Mouse (Mus musculus): ENCODE data around the gene Ap3m1.

Ap3m1 gene

GRCm38 (mm10) chr14:21065490-21066162 is 13.3 kb upstream of the Ap3m1 start:
- DNase-seq: no peak

DNA sequence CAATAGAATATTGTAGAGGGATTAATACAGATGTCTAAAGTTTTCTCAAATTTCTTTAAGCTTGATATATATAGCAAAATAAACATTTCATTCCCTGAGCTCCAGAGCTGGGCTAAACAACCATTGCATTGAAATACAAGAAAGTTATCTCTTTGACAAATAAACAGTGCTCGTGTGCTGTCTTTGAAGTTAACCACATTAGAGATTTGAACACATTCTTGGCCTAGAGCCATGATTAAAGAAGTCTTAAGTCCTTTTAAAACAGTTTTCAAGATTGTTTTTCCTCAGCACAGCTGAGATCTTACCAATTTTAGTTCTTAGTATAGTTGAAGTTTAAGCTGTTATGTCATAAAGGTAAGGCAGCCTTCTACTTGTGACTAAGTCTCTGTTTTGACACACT is 12.0 kb upstream of the Ap3m1 start:
- no peak for DNase-seq

GRCm38 (mm10) chr14:21062766-21063513 is 10.6 kb upstream of the Ap3m1 start:
- DNase-seq: no peak

- no peak for DNase-seq
These were observed 6.7 kb upstream of the Ap3m1 start for GRCm38 (mm10) chr14:21058972-21059371.

GRCm38 (mm10) chr14:21053586-21053985 is 1.3 kb upstream of the Ap3m1 start:
- peak; percentile 21 for DNase-seq

DNA sequence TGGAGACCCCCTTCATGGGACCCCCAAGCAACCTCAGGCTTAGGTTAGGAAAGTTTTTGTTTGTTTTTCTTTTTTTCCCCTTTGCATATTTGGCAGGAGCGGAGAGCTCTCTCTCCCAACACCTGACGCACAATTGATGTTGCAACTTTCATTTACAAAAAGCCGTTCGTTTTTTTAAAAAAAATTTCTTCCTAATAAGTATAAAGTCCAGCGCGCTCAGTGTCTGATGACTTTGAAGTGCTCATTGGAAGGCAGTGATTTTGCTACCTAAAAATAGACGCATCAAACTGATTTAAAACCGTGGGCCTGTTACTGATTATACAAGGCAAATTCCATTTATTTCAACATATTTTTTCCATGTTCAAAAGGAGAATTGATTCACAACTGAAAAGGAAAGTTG is 843 bp upstream of the Ap3m1 start:
- DNase-seq: no peak

DNA sequence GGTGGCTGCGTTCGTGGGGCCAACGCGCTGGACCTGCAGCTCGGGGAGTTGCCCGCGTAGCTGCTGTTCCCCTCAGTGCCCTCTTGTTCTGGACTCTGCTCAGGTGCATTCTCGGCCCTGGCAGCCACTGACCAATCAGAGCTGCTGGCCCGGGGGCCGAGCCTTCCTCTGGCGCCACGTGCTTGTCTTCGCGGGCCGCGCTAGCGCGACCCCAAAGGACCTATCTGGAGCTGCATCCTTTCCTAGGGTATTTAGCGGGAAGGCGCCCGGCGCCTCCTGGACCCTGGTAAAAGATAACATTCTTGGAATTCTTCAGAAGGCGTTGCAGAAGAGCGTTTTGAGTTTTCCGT is 448 bp upstream of the Ap3m1 start:
- peak; percentile 91 for DNase-seq

DNA sequence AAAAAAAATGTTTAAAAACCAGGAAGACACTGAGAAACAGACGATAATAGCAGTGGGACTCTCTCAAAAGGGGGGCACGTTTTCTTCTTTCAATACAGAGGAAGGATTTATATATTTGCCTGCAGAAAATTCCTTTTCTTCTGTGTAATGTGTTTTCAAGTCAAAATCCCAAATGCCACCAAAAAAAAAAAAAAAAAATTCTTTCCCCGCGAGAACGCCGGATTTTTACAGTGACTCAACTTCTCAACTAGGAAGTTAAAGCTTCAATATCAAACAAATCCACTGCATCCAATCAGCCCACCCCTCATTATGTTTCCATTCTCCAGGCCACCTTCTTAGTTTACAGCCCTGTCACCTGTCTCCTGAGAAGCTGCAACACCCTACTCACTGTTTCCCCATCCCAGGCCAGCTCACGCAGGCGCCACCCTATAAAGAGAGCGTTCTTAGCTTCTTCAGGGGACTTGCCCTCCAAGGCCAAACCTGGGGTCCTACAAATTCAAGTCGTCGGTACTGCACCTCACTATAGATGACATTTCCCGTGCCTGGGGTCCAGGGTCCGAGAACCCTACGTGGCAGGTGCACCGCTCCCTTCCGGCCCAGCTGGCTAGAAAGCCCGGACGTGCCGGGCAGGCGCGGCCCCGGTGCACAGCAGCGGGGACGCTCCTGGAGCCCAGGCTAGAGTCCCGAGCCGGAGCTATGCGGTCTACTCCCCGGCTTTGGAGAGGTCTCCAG is 762 bp downstream of the Ap3m1 start:
- no peak for DNase-seq

- no peak for DNase-seq
These were observed 1.6 kb downstream of the Ap3m1 start for GRCm38 (mm10) chr14:21050734-21051133.

GRCm38 (mm10) chr14:21048879-21049278 is 3.4 kb downstream of the Ap3m1 start:
- peak; percentile 43 for DNase-seq

DNA sequence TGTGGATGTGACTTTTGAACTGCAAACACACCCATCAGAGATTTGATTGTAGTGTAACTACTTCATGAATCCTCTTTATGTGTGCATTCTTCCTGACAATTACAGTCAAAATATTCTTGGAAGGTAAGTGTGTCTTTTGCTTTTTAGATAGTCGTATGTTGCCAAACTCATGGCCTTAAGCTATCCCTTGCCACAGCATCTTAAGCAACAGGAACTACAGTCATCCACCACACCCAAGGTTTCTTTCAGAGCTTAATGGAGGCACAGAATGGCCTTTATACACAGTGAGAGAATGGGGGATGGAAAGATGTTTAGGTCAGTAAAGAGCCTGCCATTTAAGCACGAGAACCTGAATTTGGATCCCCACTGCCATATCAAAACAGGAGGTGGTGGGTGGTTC is 4.5 kb downstream of the Ap3m1 start:
- DNase-seq: no peak

- no peak for DNase-seq
These were observed 12.7 kb downstream of the Ap3m1 start for GRCm38 (mm10) chr14:21039623-21040022.

DNA sequence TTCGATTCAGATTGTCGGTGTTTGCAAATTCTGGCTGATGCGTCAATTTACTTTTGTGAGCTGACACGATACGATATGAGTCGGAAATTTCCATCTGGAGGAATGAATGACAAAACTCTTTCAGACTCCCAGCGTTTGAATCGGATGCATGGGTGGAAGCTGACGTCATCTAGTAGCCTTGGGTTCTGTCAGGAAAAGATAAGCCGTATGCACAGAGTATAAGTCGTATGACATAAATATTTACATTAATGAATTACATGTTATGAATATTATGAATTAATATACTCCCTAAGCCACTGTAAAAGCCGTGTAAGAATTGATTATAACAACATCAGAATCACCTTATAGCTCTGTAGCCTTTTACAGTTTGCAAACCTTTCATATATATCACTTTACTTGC is 13.2 kb downstream of the Ap3m1 start:
- DNase-seq: no peak

DNA sequence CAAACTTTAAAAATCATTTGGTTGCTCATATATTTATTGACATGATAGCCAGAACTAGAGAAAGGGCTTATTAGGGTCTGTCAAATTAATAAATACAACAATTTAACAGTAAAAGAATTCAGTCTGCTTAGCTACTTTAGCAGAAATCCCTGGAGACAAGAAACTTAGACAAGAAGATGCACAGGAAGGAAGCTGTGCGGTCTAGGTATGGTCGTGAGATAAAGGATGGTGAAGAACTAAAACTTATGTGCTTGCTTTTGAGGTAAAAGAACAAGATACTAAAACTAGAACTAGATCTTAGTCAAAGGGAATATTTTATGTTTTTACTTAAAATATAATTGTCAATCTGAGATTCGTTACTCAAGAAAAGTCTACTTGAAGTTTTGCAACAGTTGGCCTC is 17.5 kb downstream of the Ap3m1 start:
- no peak for DNase-seq

- DNase-seq: no peak
These were observed 18.0 kb downstream of the Ap3m1 start for GRCm38 (mm10) chr14:21034271-21034670.

DNA sequence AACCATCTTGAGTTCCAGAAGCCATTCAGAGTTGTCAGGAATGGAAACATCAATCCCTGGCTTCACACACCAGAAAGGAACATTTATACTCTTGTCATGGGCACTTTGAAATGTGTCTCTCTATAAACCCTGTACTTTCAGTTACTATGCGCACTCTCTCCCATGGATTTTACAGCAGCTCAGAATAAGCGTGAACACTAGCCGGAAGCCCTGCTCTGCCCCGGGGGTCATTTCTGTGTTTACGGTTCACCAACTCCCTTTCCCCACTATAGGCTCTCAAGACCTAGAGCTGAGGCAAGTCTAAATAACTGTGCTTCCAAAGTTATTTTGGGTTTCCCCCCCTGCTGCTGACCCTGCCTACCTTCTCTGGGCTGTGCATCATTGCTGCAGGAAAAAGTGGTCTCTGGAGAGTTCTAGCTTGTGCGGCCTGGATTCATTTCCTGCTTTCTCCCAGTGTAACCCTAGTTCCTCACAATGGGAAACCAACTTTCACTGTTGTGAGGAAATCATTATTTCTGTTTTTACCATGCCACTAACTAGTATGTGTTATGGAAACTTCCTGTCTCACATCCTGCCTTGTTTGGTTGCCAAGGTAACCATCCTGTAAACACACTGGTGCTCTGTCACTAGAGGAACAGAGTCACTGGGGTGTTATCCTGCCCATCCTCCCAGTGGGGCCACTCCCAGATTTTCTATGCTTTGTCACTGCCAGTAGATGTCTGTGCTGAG is 20.4 kb downstream of the Ap3m1 start:
- DNase-seq: peak; percentile 63

DNA sequence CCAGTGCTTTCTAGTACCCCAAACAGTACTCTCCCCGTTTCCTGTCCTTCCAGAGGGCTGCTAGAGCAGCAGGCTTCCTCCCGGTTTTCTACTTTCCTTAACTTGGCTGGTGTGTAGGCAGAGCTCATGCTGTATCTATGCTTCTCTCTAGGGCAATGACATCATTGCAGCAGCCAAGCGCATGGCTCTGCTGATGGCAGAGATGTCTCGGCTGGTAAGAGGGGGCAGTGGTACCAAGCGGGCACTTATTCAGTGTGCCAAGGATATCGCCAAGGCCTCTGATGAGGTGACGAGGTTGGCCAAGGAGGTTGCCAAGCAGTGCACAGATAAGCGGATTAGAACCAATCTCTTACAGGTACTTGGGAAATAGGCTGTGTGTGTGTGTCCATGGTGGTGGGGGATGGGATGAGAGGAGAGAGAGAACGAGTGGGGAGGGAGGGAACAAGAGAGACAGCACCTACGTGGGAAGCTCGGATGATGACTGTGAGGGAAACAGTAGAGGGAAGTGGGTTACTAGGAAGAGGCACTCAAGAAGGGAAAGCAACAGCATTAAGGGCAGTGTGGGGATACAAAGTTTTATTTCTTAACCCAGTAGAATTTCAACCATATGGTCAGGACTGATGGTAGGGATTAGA is 23.2 kb downstream of the Ap3m1 start:
- DNase-seq: no peak

GRCm38 (mm10) chr14:21027542-21027941 is 24.8 kb downstream of the Ap3m1 start:
- no peak for DNase-seq

DNA sequence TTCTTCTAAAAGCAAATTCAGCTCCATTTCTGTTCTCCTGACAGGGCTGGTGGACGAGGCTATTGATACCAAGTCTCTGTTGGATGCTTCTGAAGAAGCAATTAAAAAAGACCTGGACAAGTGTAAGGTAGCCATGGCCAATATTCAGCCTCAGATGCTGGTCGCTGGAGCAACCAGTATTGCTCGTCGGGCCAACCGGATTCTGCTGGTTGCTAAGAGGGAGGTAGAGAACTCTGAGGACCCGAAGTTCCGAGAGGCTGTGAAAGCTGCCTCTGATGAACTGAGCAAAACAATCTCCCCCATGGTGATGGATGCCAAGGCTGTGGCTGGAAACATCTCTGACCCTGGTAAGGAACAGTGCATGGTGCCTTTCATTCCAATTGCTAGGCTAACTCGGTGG is 31.9 kb downstream of the Ap3m1 start:
- no peak for DNase-seq

DNA sequence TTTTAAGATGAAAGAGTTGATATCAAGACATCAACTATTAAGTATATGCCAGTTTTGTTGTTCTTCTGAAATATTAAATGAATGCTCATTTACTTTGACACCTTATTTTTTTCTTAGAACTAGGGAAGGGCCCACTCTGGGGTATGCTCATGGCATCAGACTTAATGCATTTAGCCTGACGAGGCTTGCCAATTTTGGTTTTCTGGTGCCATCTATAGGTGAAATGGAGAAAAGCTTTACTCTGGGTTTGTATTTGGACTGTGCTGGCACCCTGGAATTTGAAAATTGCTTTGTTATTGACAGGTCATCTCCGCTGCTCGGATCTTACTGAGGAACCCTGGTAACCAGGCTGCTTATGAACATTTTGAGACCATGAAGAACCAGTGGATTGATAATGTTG is 33.3 kb downstream of the Ap3m1 start:
- peak; percentile 59 for DNase-seq

- no peak for DNase-seq
These were observed 34.4 kb downstream of the Ap3m1 start for GRCm38 (mm10) chr14:21017871-21018270.

DNA sequence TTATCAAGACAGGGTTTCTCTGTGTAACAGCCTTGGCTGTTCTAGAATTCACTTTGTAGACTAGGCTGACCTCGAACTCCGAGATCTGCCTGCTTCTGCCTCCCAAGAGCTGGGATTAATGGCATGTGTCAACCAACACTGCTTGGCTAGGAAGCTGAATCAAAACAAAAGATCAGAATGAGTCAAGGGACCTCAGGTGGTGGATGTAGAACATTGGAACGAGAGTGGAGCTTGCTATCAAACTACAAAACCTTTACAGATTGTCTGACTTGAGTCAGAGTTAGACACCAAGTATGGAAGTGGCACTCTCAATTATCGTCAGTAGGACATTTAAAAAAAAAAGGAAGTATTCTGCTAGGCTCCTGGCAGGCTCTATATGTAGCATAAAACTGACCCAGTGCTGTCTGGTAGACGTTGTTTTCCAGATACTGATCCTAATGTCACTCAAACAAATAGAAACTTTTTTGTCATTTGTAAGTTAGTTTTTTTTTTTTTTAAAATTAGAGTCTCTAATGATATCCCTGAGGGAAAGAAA is 38.4 kb downstream of the Ap3m1 start:
- no peak for DNase-seq

DNA sequence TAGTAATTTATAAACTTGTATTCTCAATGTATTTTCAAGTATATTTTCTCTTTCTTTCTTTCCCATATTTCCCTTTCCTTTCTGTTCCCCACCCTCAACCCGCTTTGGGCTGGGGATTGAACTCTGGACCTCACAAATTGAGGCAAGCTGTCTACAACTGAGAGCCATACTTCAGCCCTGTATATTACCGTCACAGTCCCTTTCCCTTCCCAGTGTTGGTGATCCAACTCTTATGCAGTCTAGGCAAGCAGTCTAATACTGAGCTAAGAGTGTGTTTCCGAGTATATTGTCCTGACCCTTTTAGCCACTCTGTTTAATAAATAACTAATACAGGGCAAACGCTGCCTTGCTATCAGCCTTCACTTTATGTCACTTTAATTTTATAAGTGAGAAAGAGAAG is 52.7 kb downstream of the Ap3m1 start:
- DNase-seq: no peak
